Mouse (Mus musculus) MEL (cell line): ENCODE measurements around the gene Gm21985.

ENCODE experiments used
- CHD1 ChIP-seq: IDR thresholded peaks from 2 replicates; pipeline ENCODE4 v1.6.1; 2012; ENCODE audit warnings: low read depth, mild to moderate bottlenecking, inconsistent platforms, low read length, improper control_type of control experiment
- CTCF ChIP-seq, 3 experiments: IDR thresholded peaks in 2 of 3; conservative IDR thresholded peaks in 1 of 3; 2 replicates each; pipeline ENCODE4 v1.5.1; 2011 to 2012; ENCODE audit warnings: low read length in 3 of 3, low read depth in 2 of 3, mild to moderate bottlenecking in 2 of 3, improper control_type of control experiment in 1 of 3, inconsistent platforms in 1 of 3, mixed read lengths in 1 of 3, moderate library complexity in 1 of 3; ENCODE audit not compliant: control insufficient read depth in 1 of 3, insufficient read depth in 1 of 3, poor library complexity in 1 of 3, severe bottlenecking in 1 of 3
- ELF1 ChIP-seq: IDR thresholded peaks from 2 replicates; pipeline ENCODE4 v1.6.1; 2014; ENCODE audit warnings: low read depth, mild to moderate bottlenecking, inconsistent platforms, low read length, improper control_type of control experiment, moderate library complexity
- EP300 ChIP-seq, 2 experiments: IDR thresholded peaks; 2 replicates each; pipeline ENCODE4 v1.6.1; 2011; ENCODE audit warnings: improper control_type of control experiment in 2 of 2, low read length in 2 of 2, low read depth in 1 of 2, mild to moderate bottlenecking in 1 of 2
- GATA1 ChIP-seq: IDR thresholded peaks from 2 replicates; pipeline ENCODE4 v1.6.1; 2011; ENCODE audit warnings: low read depth, low read length, improper control_type of control experiment
- HCFC1 ChIP-seq: IDR thresholded peaks from 2 replicates; pipeline ENCODE4 v1.6.1; 2012; ENCODE audit warnings: low read depth, mild to moderate bottlenecking, inconsistent platforms, low read length, improper control_type of control experiment, moderate library complexity
- MXI1 ChIP-seq: IDR thresholded peaks from 2 replicates; pipeline ENCODE4 v1.6.1; 2011; ENCODE audit warnings: mild to moderate bottlenecking, low read depth, low read length, improper control_type of control experiment
- MYC ChIP-seq: IDR thresholded peaks from 2 replicates; pipeline ENCODE4 v1.6.1; 2011; ENCODE audit warnings: low read depth, mild to moderate bottlenecking, low read length, improper control_type of control experiment, moderate library complexity
- NELFE ChIP-seq: IDR thresholded peaks from 2 replicates; pipeline ENCODE4 v1.6.1; 2011; ENCODE audit warnings: low read depth, low read length, improper control_type of control experiment
- POLR2A ChIP-seq, 2 experiments: IDR thresholded peaks; 2 replicates each; pipeline ENCODE4 v1.6.1; 2011 to 2012; ENCODE audit warnings: low read length in 2 of 2, mild to moderate bottlenecking in 2 of 2, control low read depth in 1 of 2, improper control_type of control experiment in 1 of 2, low read depth in 1 of 2, moderate library complexity in 1 of 2; ENCODE audit not compliant: control insufficient read depth in 1 of 2, insufficient read depth in 1 of 2, poor library complexity in 1 of 2
- POLR2AphosphoS2 ChIP-seq: IDR thresholded peaks from 2 replicates; pipeline ENCODE4 v1.6.1; 2011; ENCODE audit warnings: low read length, improper control_type of control experiment
- RAD21 ChIP-seq: IDR thresholded peaks from 2 replicates; pipeline ENCODE4 v1.6.1; 2011; ENCODE audit warnings: mild to moderate bottlenecking, low read depth, low read length, improper control_type of control experiment
- TBP ChIP-seq: IDR thresholded peaks from 2 replicates; pipeline ENCODE4 v1.8.0; 2011; ENCODE audit warnings: low read depth, low read length, improper control_type of control experiment

DNA sequence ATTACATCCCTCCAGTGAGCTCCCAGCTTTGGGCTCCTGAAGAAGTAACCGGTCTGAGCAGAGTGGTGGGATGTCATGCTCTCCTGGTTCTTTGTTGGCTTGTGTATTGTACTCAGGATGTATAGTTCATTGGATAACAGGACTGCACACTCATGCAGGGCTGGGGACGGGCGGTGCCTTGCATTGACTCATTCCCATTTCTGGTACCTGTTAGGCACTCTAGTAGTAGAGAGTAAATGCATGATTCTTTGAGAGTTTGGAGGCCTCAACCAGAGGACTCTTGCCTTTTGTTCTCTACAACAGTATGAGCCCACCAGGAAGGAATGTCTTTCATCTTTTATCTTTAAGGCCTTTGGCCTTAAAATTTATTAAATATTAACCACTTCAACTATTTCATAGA lies 10.8 kb downstream of the Gm21985 start:
- TF ChIP-seq POLR2A (IDR thresholded peaks at IDR 0.05; ENCODE audit: control insufficient read depth in 1 of 2, insufficient read depth in 1 of 2, low read depth in 1 of 2, low read length in 2 of 2, poor library complexity in 1 of 2) = no peak
- no peak for TF ChIP-seq MXI1
- no peak for TF ChIP-seq GATA1
- no peak for TF ChIP-seq HCFC1
- TF ChIP-seq EP300 (IDR thresholded peaks at IDR 0.05; ENCODE audit: low read depth in 1 of 2, low read length in 2 of 2) = no peak
- no peak for TF ChIP-seq NELFE
- no peak for TF ChIP-seq CTCF (IDR thresholded peaks at IDR 0.05 in 2 of 3, conservative IDR thresholded peaks at IDR 0.05 in 1 of 3; ENCODE audit: control insufficient read depth in 1 of 3, insufficient read depth in 1 of 3, low read depth in 2 of 3, low read length in 3 of 3, poor library complexity in 1 of 3, severe bottlenecking in 1 of 3)
- TF ChIP-seq RAD21 = no peak
- no peak for TF ChIP-seq POLR2AphosphoS2
- TF ChIP-seq MYC = no peak
- no peak for TF ChIP-seq TBP
- no peak for TF ChIP-seq ELF1
- TF ChIP-seq CHD1 = no peak
